Mouse (Mus musculus) small intestine, adult 2 months (tissue): ENCODE measurements around the gene Dag1.

Experiments
- CTCF ChIP-seq: fragments of 200-500 bp; IDR thresholded peaks from 2 replicates; pipeline ENCODE4 v1.5.1; 2012; ENCODE audit warnings: low read depth, mild to moderate bottlenecking, control low read depth, inconsistent platforms, low read length, moderate library complexity, mixed read lengths; ENCODE audit not compliant: insufficient replicate concordance, insufficient read length; ENCODE audit errors: extremely low read depth
- POLR2A ChIP-seq: fragments of 200-500 bp; IDR thresholded peaks from 2 replicates; pipeline ENCODE4 v1.6.1; 2012; ENCODE audit warnings: low read depth, mild to moderate bottlenecking, control low read depth, inconsistent platforms, low read length, moderate library complexity

DNA sequence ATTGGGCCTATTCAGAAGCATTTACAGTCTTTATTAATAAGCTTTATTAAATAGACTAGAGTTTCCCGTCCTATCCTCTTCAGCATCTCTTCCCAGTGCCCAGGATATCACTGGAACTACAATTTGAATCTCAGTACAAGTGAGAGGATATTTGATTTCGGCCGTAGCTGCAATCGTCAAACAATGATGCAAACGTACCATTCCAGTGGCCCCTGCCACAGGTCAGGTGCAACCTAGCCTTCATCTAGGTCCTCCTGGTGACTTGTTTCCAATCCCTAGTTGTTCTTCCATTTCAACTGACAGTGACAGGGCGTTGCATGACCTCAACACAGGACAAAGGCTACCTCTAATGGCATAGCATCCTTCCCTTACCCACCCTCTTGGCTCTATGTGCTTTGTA lies 27.0 kb upstream of the Dag1 start:
- TF ChIP-seq CTCF (no peak), POLR2A (no peak)
